Mouse (Mus musculus) liver, adult (tissue): ENCODE results near the gene Sv2b.

Experiments used
- GATA4 ChIP-seq: IDR thresholded peaks from 2 replicates; pipeline ENCODE4 v1.6.1; 2014; ENCODE audit warnings: mild to moderate bottlenecking, low read length; ENCODE audit not compliant: insufficient replicate concordance

Sv2b gene

GRCm38 (mm10) chr7:75308457-75309312, at the start of gene Sv2b:
TSS of gene Sv2b (minus strand) at chr7:75309262.
- no peak for TF ChIP-seq GATA4

- TF ChIP-seq GATA4: no peak
Observed at GRCm38 (mm10) chr7:75358284-75358851, 49.3 kb upstream of the Sv2b start.

- TF ChIP-seq GATA4: no peak
Observed at GRCm38 (mm10) chr7:75355521-75355920, 46.5 kb upstream of the Sv2b start.

- TF ChIP-seq GATA4: no peak
Observed at GRCm38 (mm10) chr7:75352777-75353374, 43.8 kb upstream of the Sv2b start.

- no peak for TF ChIP-seq GATA4
Observed at GRCm38 (mm10) chr7:75350172-75350571, 41.1 kb upstream of the Sv2b start.

- no peak for TF ChIP-seq GATA4
Observed at GRCm38 (mm10) chr7:75332311-75332710, 23.2 kb upstream of the Sv2b start.

- no peak for TF ChIP-seq GATA4
Observed at GRCm38 (mm10) chr7:75329740-75330142, 20.7 kb upstream of the Sv2b start.

GRCm38 (mm10) chr7:75328721-75329362, 19.8 kb upstream of the Sv2b start:
- no peak for TF ChIP-seq GATA4

- TF ChIP-seq GATA4: no peak
Observed at GRCm38 (mm10) chr7:75325273-75325672, 16.2 kb upstream of the Sv2b start.

- TF ChIP-seq GATA4: no peak
Observed at GRCm38 (mm10) chr7:75320009-75320408, 10.9 kb upstream of the Sv2b start.

GRCm38 (mm10) chr7:75318320-75318719, 9.3 kb upstream of the Sv2b start:
- no peak for TF ChIP-seq GATA4

GRCm38 (mm10) chr7:75314873-75315272, 5.8 kb upstream of the Sv2b start:
- TF ChIP-seq GATA4: no peak

GRCm38 (mm10) chr7:75309570-75309969, 508 bp upstream of the Sv2b start:
- no peak for TF ChIP-seq GATA4

GRCm38 (mm10) chr7:75308140-75308456, 964 bp downstream of the Sv2b start:
- TF ChIP-seq GATA4: no peak

GRCm38 (mm10) chr7:75307570-75308087, 1.4 kb downstream of the Sv2b start:
- no peak for TF ChIP-seq GATA4

GRCm38 (mm10) chr7:75305901-75306465, 3.1 kb downstream of the Sv2b start:
- no peak for TF ChIP-seq GATA4
